Mouse (Mus musculus): ENCODE measurements at regions not wholly inside any gene's neighbourhood (a gene's known extent, or its start where the extent isn't known, plus 50 kb on each side); places are given as distances from the start of the nearest gene placed in this dataset.
A peak's percentile ranks its signal among the peaks of the same experiment; 100 is the strongest.

GRCm38 (mm10) chr10:117997796-117998195 is 143.8 kb upstream of the Mdm1 start:
- no peak for DNase-seq (ENCODE audit: low read depth, low spot score)

- DNase-seq (ENCODE audit: low read depth, low spot score) = no peak
Measured at GRCm38 (mm10) chr10:118000591-118000990, 141.0 kb upstream of the Mdm1 start.

GRCm38 (mm10) chr10:118001501-118001900 is 140.1 kb upstream of the Mdm1 start:
- no peak for DNase-seq (ENCODE audit: low read depth, low spot score)

GRCm38 (mm10) chr10:118001971-118002370 is 139.6 kb upstream of the Mdm1 start:
- DNase-seq (ENCODE audit: low read depth, low spot score) = no peak

- DNase-seq (ENCODE audit: low read depth, low spot score) = no peak
Measured at GRCm38 (mm10) chr10:118002559-118002958, 139.1 kb upstream of the Mdm1 start.

- no peak for DNase-seq (ENCODE audit: low read depth, low spot score)
Measured at GRCm38 (mm10) chr10:118003179-118003578, 138.4 kb upstream of the Mdm1 start.

- DNase-seq (ENCODE audit: low read depth, low spot score) = peak; percentile 73
Measured at GRCm38 (mm10) chr10:118003739-118004361, 137.8 kb upstream of the Mdm1 start.

GRCm38 (mm10) chr10:118004362-118004958 is 137.2 kb upstream of the Mdm1 start:
- DNase-seq (ENCODE audit: low read depth, low spot score) = no peak

- no peak for DNase-seq (ENCODE audit: low read depth, low spot score)
Measured at GRCm38 (mm10) chr10:118006827-118007550, 134.6 kb upstream of the Mdm1 start.

- DNase-seq (ENCODE audit: low read depth, low spot score) = no peak
Measured at GRCm38 (mm10) chr10:118007846-118008245, 133.8 kb upstream of the Mdm1 start.

GRCm38 (mm10) chr10:118011687-118012567 is 129.7 kb upstream of the Mdm1 start:
- no peak for DNase-seq (ENCODE audit: low read depth, low spot score)

GRCm38 (mm10) chr10:118028831-118029230 is 112.8 kb upstream of the Mdm1 start:
- DNase-seq (ENCODE audit: low read depth, low spot score) = no peak

GRCm38 (mm10) chr10:118034401-118034800 is 107.2 kb upstream of the Mdm1 start:
- DNase-seq (ENCODE audit: low read depth, low spot score) = no peak

- peak; percentile 12 for DNase-seq (ENCODE audit: low read depth, low spot score)
Measured at GRCm38 (mm10) chr10:118035035-118035434, 106.6 kb upstream of the Mdm1 start.

GRCm38 (mm10) chr10:118038465-118038864 is 103.1 kb upstream of the Mdm1 start:
- DNase-seq (ENCODE audit: low read depth, low spot score) = no peak

- no peak for DNase-seq (ENCODE audit: low read depth, low spot score)
Measured at GRCm38 (mm10) chr10:118039056-118039455, 102.6 kb upstream of the Mdm1 start.

- no peak for DNase-seq (ENCODE audit: low read depth, low spot score)
Measured at GRCm38 (mm10) chr10:118041068-118041467, 100.5 kb upstream of the Mdm1 start.

GRCm38 (mm10) chr10:118043761-118044160 is 97.8 kb upstream of the Mdm1 start:
- DNase-seq (ENCODE audit: low read depth, low spot score) = no peak

- no peak for DNase-seq (ENCODE audit: low read depth, low spot score)
Measured at GRCm38 (mm10) chr10:118044840-118045239, 96.8 kb upstream of the Mdm1 start.

- no peak for DNase-seq (ENCODE audit: low read depth, low spot score)
Measured at GRCm38 (mm10) chr10:118045427-118045826, 96.2 kb upstream of the Mdm1 start.

GRCm38 (mm10) chr10:118046328-118046727 is 95.3 kb upstream of the Mdm1 start:
- no peak for DNase-seq (ENCODE audit: low read depth, low spot score)

- DNase-seq (ENCODE audit: low read depth, low spot score) = no peak
Measured at GRCm38 (mm10) chr10:118046831-118047230, 94.8 kb upstream of the Mdm1 start.

All from A20 (cell line).